Mouse (Mus musculus): ENCODE measurements around the gene Thap7.

GRCm38 (mm10) chr16:17529981-17530586 lies 852 bp downstream of the Thap7 start:
- TF ChIP-seq POLR2A (IDR thresholded peaks at IDR 0.05; ENCODE audit: control insufficient read depth in 1 of 2, insufficient read depth in 1 of 2, low read depth in 1 of 2, low read length in 2 of 2, poor library complexity in 1 of 2) (no peak), CTCF (IDR thresholded peaks at IDR 0.05 in 2 of 3, conservative IDR thresholded peaks at IDR 0.05 in 1 of 3; ENCODE audit: control insufficient read depth in 1 of 3, insufficient read depth in 1 of 3, low read depth in 2 of 3, low read length in 3 of 3, poor library complexity in 1 of 3, severe bottlenecking in 1 of 3) (no peak), BHLHE40 (IDR thresholded peaks at IDR 0.05; ENCODE audit: borderline replicate concordance, low read depth, low read length) (no peak), HCFC1 (IDR thresholded peaks at IDR 0.05; ENCODE audit: low read depth, low read length) (no peak), TAL1 (IDR thresholded peaks at IDR 0.05; ENCODE audit: low read length) (no peak), NRF1 (IDR thresholded peaks at IDR 0.05; ENCODE audit: insufficient read depth, low read depth, low read length, poor library complexity, severe bottlenecking) (no peak), ZC3H11A (IDR thresholded peaks at IDR 0.05; ENCODE audit: low read depth, low read length) (no peak), EP300 (IDR thresholded peaks at IDR 0.05; ENCODE audit: low read depth in 1 of 2, low read length in 2 of 2) (no peak), RCOR1 (IDR thresholded peaks at IDR 0.05; ENCODE audit: low read depth, low read length) (no peak), CHD1 (IDR thresholded peaks at IDR 0.05; ENCODE audit: low read depth, low read length) (no peak), GATA1 (IDR thresholded peaks at IDR 0.05; ENCODE audit: low read depth, low read length) (no peak), POLR2AphosphoS2 (IDR thresholded peaks at IDR 0.05; ENCODE audit: low read length) (no peak), ZNF384 (IDR thresholded peaks at IDR 0.05; ENCODE audit: low read depth, low read length) (no peak)
